Mouse (Mus musculus): ENCODE measurements at regions not wholly inside any gene's neighbourhood (a gene's known extent, or its start where the extent isn't known, plus 50 kb on each side); places are given as distances from the start of the nearest gene placed in this dataset.

- 82% methylated on average over 8 of the region's 8 CpGs for WGBS
- Histone ChIP-seq H3K4me3 (ENCODE audit: low read depth, low read length) (no peak overlapping the region), H3K4me1 (ENCODE audit: insufficient read depth, low read length) (no peaks in the 10 kb centered on the region), H3K27ac (ENCODE audit: low read depth, low read length) (no peak overlapping the region), H3K27me3 (ENCODE audit: insufficient read depth, low read length) (no peaks in the 10 kb centered on the region), H3K4me2 (ENCODE audit: low read depth, low read length, poor library complexity, severe bottlenecking) (no peak overlapping the region), H3K9me3 (ENCODE audit: low read length) (no peaks in the 10 kb centered on the region), H3K9ac (replicated peaks; ENCODE audit: low read length, poor library complexity, severe bottlenecking) (no peak overlapping the region), H3K36me3 (ENCODE audit: insufficient read depth, low read length) (no peaks in the 10 kb centered on the region)
- DNase-seq (ENCODE audit: low spot score) (no peak), ATAC-seq (ENCODE audit: low FRiP score) (no peak)
- no peak for TF ChIP-seq CTCF (IDR thresholded peaks at IDR 0.05)
Measured at GRCm38 (mm10) chr11:45535501-45536025, 316.3 kb upstream of the Clint1 start.

- Histone ChIP-seq H3K4me1 (ENCODE audit: insufficient read depth, low read length) (no peaks in the 10 kb centered on the region), H3K36me3 (ENCODE audit: insufficient read depth, low read length) (no peaks in the 10 kb centered on the region), H3K9ac (replicated peaks; ENCODE audit: low read length, poor library complexity, severe bottlenecking) (no peak overlapping the region), H3K27ac (ENCODE audit: low read depth, low read length) (no peak overlapping the region), H3K4me2 (ENCODE audit: low read depth, low read length, poor library complexity, severe bottlenecking) (no peak overlapping the region), H3K9me3 (ENCODE audit: low read length) (no peaks in the 10 kb centered on the region), H3K4me3 (ENCODE audit: low read depth, low read length) (no peak overlapping the region), H3K27me3 (ENCODE audit: insufficient read depth, low read length) (no peaks in the 10 kb centered on the region)
- 49% methylated on average over 7 of the region's 7 CpGs for WGBS
- ATAC-seq (ENCODE audit: low FRiP score) (no peak; the same call in 1 of the 2 replicates), DNase-seq (ENCODE audit: low spot score) (peak; percentile 73)
- no peak for TF ChIP-seq CTCF (IDR thresholded peaks at IDR 0.05)
Measured at GRCm38 (mm10) chr11:45538011-45538410, 313.8 kb upstream of the Clint1 start.

- no peak overlapping the region for H3K4me3 ChIP-seq (ENCODE audit: low read depth, low read length)
- DNase-seq (ENCODE audit: low spot score) (peak; percentile 94), ATAC-seq (ENCODE audit: low FRiP score) (peak; percentile 80)
- TF ChIP-seq CTCF (IDR thresholded peaks at IDR 0.05): peak; percentile 90
- H3K4me1 ChIP-seq (ENCODE audit: insufficient read depth, low read length): no peaks in the 10 kb centered on the region
- no peak overlapping the region for H3K27ac ChIP-seq (ENCODE audit: low read depth, low read length)
- no peaks in the 10 kb centered on the region for H3K9me3 ChIP-seq (ENCODE audit: low read length)
- WGBS: 40% methylated on average over 4 of the region's 4 CpGs
- H3K4me2 ChIP-seq (ENCODE audit: low read depth, low read length, poor library complexity, severe bottlenecking): no peak overlapping the region
- H3K27me3 ChIP-seq (ENCODE audit: insufficient read depth, low read length): no peaks in the 10 kb centered on the region
- H3K9ac ChIP-seq (replicated peaks; ENCODE audit: low read length, poor library complexity, severe bottlenecking): no peak overlapping the region
- H3K36me3 ChIP-seq (ENCODE audit: insufficient read depth, low read length): no peaks in the 10 kb centered on the region
Measured at GRCm38 (mm10) chr11:45539459-45539858, 312.4 kb upstream of the Clint1 start.

GRCm38 (mm10) chr11:45544531-45544930, 307.3 kb upstream of the Clint1 start:
- no peaks in the 10 kb centered on the region for H3K9me3 ChIP-seq (ENCODE audit: low read length)
- H3K36me3 ChIP-seq (ENCODE audit: insufficient read depth, low read length): no peaks in the 10 kb centered on the region
- no peaks in the 10 kb centered on the region for H3K27me3 ChIP-seq (ENCODE audit: insufficient read depth, low read length)
- no peak overlapping the region for H3K4me2 ChIP-seq (ENCODE audit: low read depth, low read length, poor library complexity, severe bottlenecking)
- ATAC-seq (ENCODE audit: low FRiP score) (no peak), DNase-seq (ENCODE audit: low spot score) (no peak)
- no peak overlapping the region for H3K9ac ChIP-seq (replicated peaks; ENCODE audit: low read length, poor library complexity, severe bottlenecking)
- no peak for TF ChIP-seq CTCF (IDR thresholded peaks at IDR 0.05)
- H3K27ac ChIP-seq (ENCODE audit: low read depth, low read length): no peak overlapping the region
- WGBS: 85% methylated on average over 3 of the region's 3 CpGs
- no peak overlapping the region for H3K4me3 ChIP-seq (ENCODE audit: low read depth, low read length)
- H3K4me1 ChIP-seq (ENCODE audit: insufficient read depth, low read length): no peaks in the 10 kb centered on the region

GRCm38 (mm10) chr11:45545896-45546626, 305.8 kb upstream of the Clint1 start:
- H3K4me3 ChIP-seq (ENCODE audit: low read depth, low read length): no peak overlapping the region
- H3K27ac ChIP-seq (ENCODE audit: low read depth, low read length): no peak overlapping the region
- H3K4me1 ChIP-seq (ENCODE audit: insufficient read depth, low read length): no peaks in the 10 kb centered on the region
- H3K9ac ChIP-seq (replicated peaks; ENCODE audit: low read length, poor library complexity, severe bottlenecking): no peak overlapping the region
- H3K9me3 ChIP-seq (ENCODE audit: low read length): no peaks in the 10 kb centered on the region
- no peak for ATAC-seq (ENCODE audit: low FRiP score)
- no peaks in the 10 kb centered on the region for H3K36me3 ChIP-seq (ENCODE audit: insufficient read depth, low read length)
- H3K27me3 ChIP-seq (ENCODE audit: insufficient read depth, low read length): no peaks in the 10 kb centered on the region
- H3K4me2 ChIP-seq (ENCODE audit: low read depth, low read length, poor library complexity, severe bottlenecking): no peak overlapping the region
- no peak for DNase-seq (ENCODE audit: low spot score)
- no peak for TF ChIP-seq CTCF (IDR thresholded peaks at IDR 0.05)
- 87% methylated on average over 11 of the region's 11 CpGs for WGBS

- ATAC-seq (ENCODE audit: low FRiP score): no peak
- 77% methylated on average over 2 of the region's 2 CpGs for WGBS
- H3K4me3 ChIP-seq (ENCODE audit: low read depth, low read length): no peak overlapping the region
- no peak for TF ChIP-seq CTCF (IDR thresholded peaks at IDR 0.05)
- no peaks in the 10 kb centered on the region for H3K36me3 ChIP-seq (ENCODE audit: insufficient read depth, low read length)
- no peaks in the 10 kb centered on the region for H3K4me1 ChIP-seq (ENCODE audit: insufficient read depth, low read length)
- no peaks in the 10 kb centered on the region for H3K9me3 ChIP-seq (ENCODE audit: low read length)
- no peak overlapping the region for H3K4me2 ChIP-seq (ENCODE audit: low read depth, low read length, poor library complexity, severe bottlenecking)
- H3K9ac ChIP-seq (replicated peaks; ENCODE audit: low read length, poor library complexity, severe bottlenecking): no peak overlapping the region
- no peaks in the 10 kb centered on the region for H3K27me3 ChIP-seq (ENCODE audit: insufficient read depth, low read length)
- DNase-seq (ENCODE audit: low spot score): no peak
- no peak overlapping the region for H3K27ac ChIP-seq (ENCODE audit: low read depth, low read length)
Measured at GRCm38 (mm10) chr11:45546861-45547260, 305.0 kb upstream of the Clint1 start.

All from midbrain, postnatal 0 days (tissue).